Mouse (Mus musculus) regulatory T cell (primary cell): ENCODE data around the gene Ankrd33.

ENCODE experiments used
- in situ Hi-C: fragments of 300-600 bp; cut with MboI, MseI; formaldehyde crosslinking; loops from one replicate; pipeline ENCODE4 v1.15.1; 2025; ENCODE audit warnings: high pct_unique_total_duplicates

The Ankrd33 gene

GRCm38 (mm10) chr15:101145424-101146099, 30.0 kb downstream of the Ankrd33 start:
- in situ Hi-C loops = no loop called here

GRCm38 (mm10) chr15:101146100-101146965, 30.8 kb downstream of the Ankrd33 start:
- in situ Hi-C loops = no loop called here

- in situ Hi-C loops = no loop called here
These were observed 31.8 kb downstream of the Ankrd33 start for GRCm38 (mm10) chr15:101147115-101147909.

GRCm38 (mm10) chr15:101147910-101148273, 32.3 kb downstream of the Ankrd33 start:
- in situ Hi-C loops = no loop called here

GRCm38 (mm10) chr15:101148604-101149003, 33.0 kb downstream of the Ankrd33 start:
- in situ Hi-C loops = no loop called here

GRCm38 (mm10) chr15:101151409-101152261, 36.1 kb downstream of the Ankrd33 start:
- in situ Hi-C loops = no loop called here

- in situ Hi-C loops = no loop called here
These were observed 39.4 kb downstream of the Ankrd33 start for GRCm38 (mm10) chr15:101154700-101155616.

GRCm38 (mm10) chr15:101160128-101160527, 44.6 kb downstream of the Ankrd33 start:
- in situ Hi-C loops = loop anchor here (10.0 kb wide), 1 partner anchor 55 kb away; no protein-coding TSS in a partner anchor

GRCm38 (mm10) chr15:101160591-101160990, 45.0 kb downstream of the Ankrd33 start:
- in situ Hi-C loops = loop anchor here (10.0 kb wide), 1 partner anchor 56 kb away; no protein-coding TSS in a partner anchor

GRCm38 (mm10) chr15:101161534-101161933, 46.0 kb downstream of the Ankrd33 start:
- in situ Hi-C loops = loop anchor here (10.0 kb wide), 1 partner anchor 57 kb away; no protein-coding TSS in a partner anchor

- in situ Hi-C loops = loop anchor here (10.0 kb wide), 1 partner anchor 58 kb away; no protein-coding TSS in a partner anchor
These were observed 47.5 kb downstream of the Ankrd33 start for GRCm38 (mm10) chr15:101163056-101163458.

- in situ Hi-C loops = loop anchor here (10.0 kb wide), 1 partner anchor 59 kb away; no protein-coding TSS in a partner anchor
These were observed 48.3 kb downstream of the Ankrd33 start for GRCm38 (mm10) chr15:101163854-101164253.

- in situ Hi-C loops = loop anchor here (10.0 kb wide), 1 partner anchor 59 kb away; no protein-coding TSS in a partner anchor
These were observed 48.7 kb downstream of the Ankrd33 start for GRCm38 (mm10) chr15:101164291-101164690.

- in situ Hi-C loops = loop anchor here (10.0 kb wide), 1 partner anchor 61 kb away; no protein-coding TSS in a partner anchor
These were observed 50.3 kb downstream of the Ankrd33 start for GRCm38 (mm10) chr15:101165658-101166437.

GRCm38 (mm10) chr15:101167553-101167952, 52.0 kb downstream of the Ankrd33 start:
- in situ Hi-C loops = loop anchor here (10.0 kb wide), 1 partner anchor 63 kb away; no protein-coding TSS in a partner anchor
